Mouse (Mus musculus) liver, adult 2 months (tissue): Measurements from ENCODE around the gene Cdiptos. TPM values are rescaled to one million over a fixed set of nuclear protein-coding genes. Genes with fewer than 3 reads are reported as not detected.

Source experiments
- DNase-seq: peaks from one replicate; pipeline ENCODE4 v3.0.0-alpha.2; 2011; ENCODE audit warnings: low read depth, low spot score; ENCODE audit errors: extremely low read depth
- H3K27ac ChIP-seq: fragments of 200-500 bp; replicated peaks from 2 replicates; pipeline ENCODE4 v1.5.1; 2012; ENCODE audit warnings: low read depth, mild to moderate bottlenecking, control low read depth, inconsistent platforms, low read length; ENCODE audit not compliant: insufficient read depth
- H3K27me3 ChIP-seq: fragments of 200-500 bp; 2 replicates; pipeline ENCODE4 v1.6.1; 2012; ENCODE audit warnings: mild to moderate bottlenecking, moderate library complexity, low read length, inconsistent platforms; ENCODE audit not compliant: control insufficient read depth, insufficient read depth
- H3K36me3 ChIP-seq: fragments of 200-500 bp; 2 replicates; pipeline ENCODE4 v1.6.1; 2012; ENCODE audit warnings: low read length, inconsistent platforms; ENCODE audit not compliant: control insufficient read depth, insufficient read depth
- H3K4me1 ChIP-seq: fragments of 200-500 bp; 2 replicates; pipeline ENCODE4 v1.6.1; 2011; ENCODE audit warnings: low read length; ENCODE audit not compliant: control insufficient read depth, insufficient read depth
- H3K4me3 ChIP-seq: fragments of 200-500 bp; 2 replicates; pipeline ENCODE4 v1.5.1; 2011; ENCODE audit warnings: low read depth, mild to moderate bottlenecking, control low read depth, low read length, moderate library complexity; ENCODE audit not compliant: insufficient read depth
- H3K79me2 ChIP-seq: fragments of 200-500 bp; 2 replicates; pipeline ENCODE4 v1.6.1; 2012; ENCODE audit warnings: inconsistent platforms, mild to moderate bottlenecking, low read length, moderate library complexity; ENCODE audit not compliant: control insufficient read depth, insufficient read depth
- H3K9ac ChIP-seq: fragments of 200-500 bp; 2 replicates; pipeline ENCODE4 v1.6.1; 2012; ENCODE audit warnings: low read depth, mild to moderate bottlenecking, control low read depth, inconsistent platforms, low read length
- CTCF ChIP-seq: fragments of 200-500 bp; IDR thresholded peaks from 2 replicates; pipeline ENCODE4 v1.5.1; 2011; ENCODE audit warnings: low read depth, low read length, control low read depth
- POLR2A ChIP-seq: fragments of 200-500 bp; IDR thresholded peaks from 2 replicates; pipeline ENCODE4 v1.6.1; 2011; ENCODE audit warnings: low read length, control low read depth; ENCODE audit not compliant: insufficient read depth; ENCODE audit errors: extremely low read depth
- WGBS: fragments of 180-500 bp; shearing (Covaris S2); methylation state at CpG from one replicate; pipeline ENCODE4 v1.1.7; 2018; 5-methylcytosine and 5-hydroxymethylcytosine counted together
- polyA plus RNA-seq: library from polyadenylated mRNA; depleted of rRNA; stranded (reverse); fragments of >200 nt; gene quantifications from 2 replicates; pipeline ENCODE4 v1.2.3, GENCODE M21; 2012; rRNA removed
- total RNA-seq: library from RNA; depleted of rRNA; stranded (reverse); fragments of >200 nt; gene quantifications from 2 replicates; pipeline ENCODE4 v1.2.3, GENCODE M21; 2014; rRNA removed

Gene Cdiptos
- total RNA-seq (0.09 TPM in 1 of 2 replicates, not detected in the other), polyA plus RNA-seq (0.20 and 0.23 TPM in 2 replicates)

DNA sequence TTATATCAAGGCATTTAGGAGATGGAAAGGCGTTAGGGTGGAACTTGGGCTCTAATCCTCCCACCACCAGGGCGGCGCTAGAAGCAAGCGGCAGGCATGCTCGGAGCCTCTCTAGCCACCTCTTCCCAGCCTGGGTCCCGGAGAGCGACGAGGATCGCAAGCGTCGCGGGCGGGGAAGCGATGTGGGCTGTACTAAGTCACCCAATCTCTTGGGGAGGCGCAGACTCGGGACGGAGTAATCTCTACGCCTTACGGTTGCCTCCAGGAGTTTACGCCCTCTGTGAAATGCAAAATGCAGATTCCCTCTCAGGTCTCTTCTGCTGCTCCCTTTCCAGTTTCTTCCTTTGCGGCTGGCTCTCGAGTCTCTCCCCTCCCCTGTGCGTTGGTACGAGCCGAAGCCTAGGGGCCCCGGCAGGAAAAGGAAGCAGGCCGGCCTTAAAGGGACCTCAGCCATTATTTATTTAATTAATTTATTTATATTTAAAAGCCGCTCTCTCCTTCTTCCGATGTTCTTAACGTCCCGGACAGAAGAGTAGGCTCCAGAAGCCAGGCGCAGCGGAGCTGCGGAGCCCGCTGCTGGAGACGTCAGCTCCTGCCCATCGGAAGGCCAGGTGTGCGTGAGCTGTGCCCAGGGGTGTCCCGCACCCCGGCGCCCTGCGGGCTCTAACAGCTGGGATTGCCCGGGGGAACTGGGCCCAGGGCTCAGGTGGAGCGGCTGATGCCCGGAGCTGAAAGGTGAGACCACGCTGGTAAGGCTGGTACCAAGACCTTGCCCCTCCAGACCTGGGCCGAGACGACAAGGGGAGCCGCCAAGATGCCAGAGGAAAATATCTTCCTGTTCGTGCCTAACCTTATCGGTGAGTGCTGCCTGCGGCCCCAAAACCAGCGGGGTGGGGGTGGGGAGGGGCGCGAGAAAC is at the start of gene Cdiptos:
TSS of gene Cdiptos (minus strand) at position 149 of the 917 bp plus-strand sequence.
- DNase-seq = peak; percentile 87
- WGBS = under 1% methylated on average over 55 of the region's 55 CpGs

DNA sequence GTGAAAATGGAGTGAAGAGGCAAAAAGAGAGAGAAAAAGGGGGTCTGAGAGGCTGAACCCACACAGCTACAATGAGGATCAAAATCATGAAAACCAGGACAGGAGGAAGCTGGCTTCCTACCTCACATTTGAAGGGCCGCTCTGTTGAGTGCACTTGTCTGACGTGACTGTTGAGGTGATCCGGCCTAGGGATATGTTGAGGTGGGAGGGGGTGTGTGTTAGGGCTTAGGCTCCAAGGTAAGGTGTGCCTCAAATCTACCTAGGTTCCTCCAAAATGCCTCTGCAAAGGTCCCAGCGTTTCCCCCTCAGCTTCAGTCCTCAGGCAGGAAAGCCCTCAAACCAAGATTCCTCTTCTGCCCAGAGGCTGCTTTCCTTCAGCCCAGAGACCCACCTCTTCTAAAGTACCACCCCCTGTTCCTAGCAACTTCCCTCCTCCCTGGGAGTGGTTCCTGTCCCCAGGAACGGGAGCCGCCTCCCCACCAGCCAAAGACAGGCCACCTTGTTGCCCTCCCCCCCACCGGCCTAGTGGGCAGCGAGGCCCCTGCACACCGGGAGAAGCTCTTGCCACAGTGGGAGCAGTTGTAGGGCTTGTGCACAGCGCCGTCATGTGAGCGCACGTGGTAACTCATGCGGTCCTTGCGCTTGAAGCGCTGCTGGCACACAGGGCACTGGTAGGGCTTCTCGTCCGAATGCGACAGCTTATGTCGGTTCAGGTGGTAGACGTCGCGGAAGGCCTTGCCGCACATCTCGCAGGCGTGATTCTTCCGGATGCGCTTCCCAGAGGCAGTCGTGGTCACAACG is 49.1 kb upstream of the Cdiptos start:
- Histone ChIP-seq H3K9ac (peak overlapping the region; percentile 84), H3K4me1 (peaks cover 11% of the 10 kb centered on the region), H3K27me3 (no peaks in the 10 kb centered on the region), H3K27ac (peak overlapping the region; percentile 30), H3K36me3 (no peaks in the 10 kb centered on the region; the same call in 1 of the 2 replicates), H3K4me3 (peak overlapping the region; percentile 69), H3K79me2 (no peaks in the 10 kb centered on the region)
- DNase-seq = peak; percentile 77
- WGBS = 5% methylated on average over 30 of the region's 30 CpGs
- TF ChIP-seq POLR2A = 0 out of 2 replicates have a peak, but pooled peaks have one; percentile 21
- peak; percentile 86 for TF ChIP-seq CTCF

More for the DNA sequence above, at the start of gene Cdiptos:
- Histone ChIP-seq H3K9ac (peak within 1 kb of the TSS; percentile 93), H3K4me3 (peak within 1 kb of the TSS; percentile 86), H3K4me1 (peaks cover 4% of the 10 kb centered on the region), H3K36me3 (peaks cover 2% of the 10 kb centered on the region; the same call in 1 of the 2 replicates), H3K27ac (peak within 1 kb of the TSS; percentile 92), H3K79me2 (peaks cover 7% of the 10 kb centered on the region; the same call in 1 of the 2 replicates), H3K27me3 (no peaks in the 10 kb centered on the region)
- no peak for TF ChIP-seq POLR2A
- TF ChIP-seq CTCF = peak; percentile 96

DNA sequence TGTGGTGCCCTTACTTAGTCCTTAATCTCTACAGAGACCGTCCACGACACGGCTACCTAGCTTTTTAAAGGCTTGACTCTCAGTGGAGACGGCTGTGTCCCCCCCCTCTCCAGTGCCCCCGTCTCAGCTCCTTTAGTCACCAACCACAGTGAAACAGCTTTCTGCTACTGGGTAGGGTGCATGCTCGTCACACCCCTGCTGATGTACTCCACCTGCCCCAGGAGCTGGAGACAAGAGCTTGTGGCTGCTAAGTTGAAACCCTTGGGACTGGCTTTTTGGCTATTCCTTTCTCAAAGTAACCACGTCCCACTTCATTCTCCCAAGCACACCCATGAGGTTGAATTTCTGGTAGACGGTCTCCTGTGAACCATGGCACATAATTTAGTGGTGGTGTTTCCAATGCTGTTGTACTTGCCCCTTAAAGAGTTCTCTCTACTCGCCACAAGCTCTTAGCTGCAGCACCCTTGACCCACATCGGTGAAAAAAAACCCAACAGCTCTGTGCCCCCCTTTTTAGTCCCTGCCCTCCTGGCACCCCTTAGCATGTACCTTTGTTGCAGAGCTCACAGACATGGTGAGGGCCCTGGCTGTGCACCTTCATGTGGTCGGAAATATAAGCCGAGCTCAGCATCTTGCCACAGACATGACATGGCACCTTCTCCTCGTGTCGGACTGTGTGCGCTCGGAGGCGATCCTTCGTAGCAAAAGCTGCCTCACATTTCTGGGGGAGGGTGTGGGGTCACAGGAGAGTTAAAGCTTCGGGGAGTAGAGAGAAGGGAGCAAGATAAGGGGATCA is 48.2 kb upstream of the Cdiptos start:
- TF ChIP-seq CTCF (no peak), POLR2A (no peak)
- H3K79me2 ChIP-seq = no peaks in the 10 kb centered on the region
- H3K4me1 ChIP-seq = peaks cover 11% of the 10 kb centered on the region
- DNase-seq = no peak
- H3K27me3 ChIP-seq = no peaks in the 10 kb centered on the region
- no peak overlapping the region for H3K4me3 ChIP-seq
- H3K36me3 ChIP-seq = no peaks in the 10 kb centered on the region; the same call in 1 of the 2 replicates
- H3K27ac ChIP-seq = no peak overlapping the region
- no peak overlapping the region for H3K9ac ChIP-seq
- 68% methylated on average over 19 of the region's 19 CpGs for WGBS

DNA sequence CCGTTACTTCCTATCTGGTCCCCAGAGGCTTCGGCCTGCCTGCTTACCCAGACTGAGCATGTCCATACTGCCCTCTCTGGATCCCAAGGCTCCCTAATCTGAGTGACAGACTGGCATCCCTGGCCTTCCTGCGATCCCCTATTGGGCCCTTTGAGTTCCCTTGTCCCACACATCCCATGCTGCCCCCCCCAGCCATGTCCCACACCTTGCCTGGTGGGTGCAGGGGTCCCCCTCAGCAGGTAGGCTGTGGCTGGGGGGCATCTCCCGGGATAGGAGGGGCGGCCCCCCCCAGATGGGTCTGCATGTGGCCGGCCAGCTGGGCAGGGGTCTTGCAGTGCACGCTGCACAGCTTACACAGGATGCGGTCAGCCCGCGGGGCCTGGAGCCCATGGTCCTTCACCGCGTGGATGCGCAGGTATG is 47.4 kb upstream of the Cdiptos start:
- WGBS = 91% methylated on average over 13 of the region's 13 CpGs
- Histone ChIP-seq H3K9ac (no peak overlapping the region), H3K4me1 (peaks cover 10% of the 10 kb centered on the region), H3K79me2 (no peaks in the 10 kb centered on the region), H3K27ac (no peak overlapping the region), H3K4me3 (no peak overlapping the region), H3K27me3 (no peaks in the 10 kb centered on the region), H3K36me3 (no peaks in the 10 kb centered on the region; the same call in 1 of the 2 replicates)
- DNase-seq = no peak
- TF ChIP-seq CTCF (no peak), POLR2A (no peak)

DNA sequence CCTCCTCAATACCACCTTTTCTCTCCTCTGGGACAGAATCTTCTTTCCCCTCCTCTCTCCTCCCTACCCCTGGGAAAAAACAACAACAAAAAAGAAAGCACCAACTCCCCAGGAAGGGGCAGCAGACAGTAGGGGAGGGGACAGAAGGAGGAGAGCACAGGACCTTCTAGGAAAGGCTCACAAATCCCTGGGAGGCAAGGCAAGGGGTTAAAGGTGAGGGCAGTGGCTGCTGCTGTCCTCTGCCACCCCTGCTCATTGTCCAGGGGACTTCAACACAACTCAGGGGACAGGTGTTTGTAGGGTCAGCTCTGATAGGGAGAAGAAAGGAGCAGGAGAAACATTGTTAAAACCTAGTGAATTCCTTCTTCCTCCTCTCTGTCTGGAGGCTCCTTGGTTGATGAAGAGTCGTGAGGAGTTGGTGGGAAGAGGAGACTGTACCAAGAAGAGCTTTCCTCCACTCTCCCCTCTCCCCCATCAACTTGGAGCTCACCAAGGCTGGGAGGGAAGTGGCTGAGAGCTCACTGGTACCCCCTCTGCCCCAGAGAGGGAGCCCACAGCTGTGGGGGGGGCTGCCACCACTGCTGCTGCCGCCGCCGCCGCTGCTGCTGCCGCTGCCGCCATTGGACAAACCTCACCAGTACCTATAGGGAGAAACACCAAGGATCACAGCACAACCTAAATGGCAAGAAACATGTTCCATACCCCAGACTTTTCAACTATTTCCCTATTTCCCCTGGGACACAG is 46.8 kb upstream of the Cdiptos start:
- H3K79me2 ChIP-seq = no peaks in the 10 kb centered on the region
- no peak overlapping the region for H3K4me3 ChIP-seq
- H3K9ac ChIP-seq = no peak overlapping the region
- no peak for TF ChIP-seq CTCF
- no peaks in the 10 kb centered on the region; the same call in 1 of the 2 replicates for H3K36me3 ChIP-seq
- DNase-seq = no peak
- peaks cover 10% of the 10 kb centered on the region for H3K4me1 ChIP-seq
- no peak overlapping the region for H3K27ac ChIP-seq
- no peaks in the 10 kb centered on the region for H3K27me3 ChIP-seq
- 98% methylated on average over 7 of the region's 7 CpGs for whole genome bisulfite sequencing
